Mouse (Mus musculus) embryonic fibroblast, embryonic 13.5 days (primary cell): ENCODE results near the gene Grb2.

Source experiments
- CTCF ChIP-seq: IDR thresholded peaks from 2 replicates; pipeline ENCODE4 v1.5.1; 2011; ENCODE audit warnings: mild to moderate bottlenecking, control low read depth, low read length, moderate library complexity, borderline replicate concordance; ENCODE audit not compliant: insufficient read depth
- POLR2A ChIP-seq: IDR thresholded peaks from 2 replicates; pipeline ENCODE4 v1.6.1; 2011; ENCODE audit warnings: low read depth, mild to moderate bottlenecking, control low read depth, low read length, moderate library complexity

- TF ChIP-seq CTCF, result no peak
- TF ChIP-seq POLR2A, result no peak
Observed at GRCm38 (mm10) chr11:115644308-115644707, 64.1 kb downstream of the Grb2 start.
